Mouse (Mus musculus) bone marrow, adult 2 months (tissue): ENCODE measurements around the gene Tmcc2.

Experiments used
- CTCF ChIP-seq: fragments of 200-500 bp; IDR thresholded peaks from 2 replicates; pipeline ENCODE4 v1.5.1; 2011; ENCODE audit warnings: low read length, control low read depth; ENCODE audit not compliant: control insufficient read depth, insufficient read depth
- POLR2A ChIP-seq: fragments of 200-500 bp; IDR thresholded peaks from 2 replicates; pipeline ENCODE4 v1.6.1; 2011; ENCODE audit warnings: low read depth, mild to moderate bottlenecking, control low read depth, low read length, borderline replicate concordance; ENCODE audit not compliant: control insufficient read depth

DNA sequence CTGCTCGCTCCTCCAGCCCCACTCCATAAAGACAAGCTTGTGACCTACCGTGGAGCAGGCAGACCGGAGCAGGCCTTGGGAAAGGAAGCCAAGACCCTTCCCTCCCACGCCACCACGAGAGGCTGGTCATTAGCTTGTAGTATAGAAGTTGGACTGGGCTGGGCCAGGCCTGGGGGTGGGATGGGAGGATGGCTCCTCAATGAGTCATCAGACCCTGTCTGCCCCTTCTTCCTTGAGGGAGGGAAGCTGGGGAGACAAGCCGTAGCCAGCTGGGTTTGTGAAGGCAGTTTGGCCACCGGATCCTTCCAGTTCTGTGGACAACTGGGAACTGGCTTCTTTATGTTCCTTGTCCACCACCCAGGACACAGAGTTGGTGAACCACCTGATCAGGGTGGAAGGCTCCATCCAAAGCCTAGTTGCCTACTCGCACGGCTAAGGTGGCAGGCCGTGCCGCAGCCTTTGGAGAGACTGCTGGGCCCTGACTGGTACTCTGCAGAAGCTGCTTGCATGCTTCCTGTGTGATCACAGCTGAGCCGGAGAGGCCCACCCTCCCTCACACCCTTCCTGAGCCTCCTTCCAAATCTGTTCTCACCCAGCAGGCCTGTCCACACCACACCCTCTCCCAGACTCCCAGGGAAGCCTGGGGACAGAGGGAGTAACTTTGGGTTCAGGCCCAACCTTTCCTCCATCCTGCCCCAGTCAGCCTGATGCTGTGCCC is 44.8 kb downstream of the Tmcc2 start:
- TF ChIP-seq CTCF (no peak), POLR2A (no peak)
